Mouse (Mus musculus) liver, embryonic 11.5 days (tissue): ENCODE measurements around the gene Nacad. TPM values are rescaled to one million over a fixed set of nuclear protein-coding genes. Genes with fewer than 3 reads are reported as not detected.

ENCODE experiments used
- ATAC-seq: fragments of 200-750 bp; cut with Nextera tagmentation; replicated peaks from 2 replicates; pipeline ENCODE4 v1.8.0; 2017; ENCODE audit warnings: moderate number of reproducible peaks, mild to moderate bottlenecking, moderate TSS enrichment, moderate library complexity; ENCODE audit not compliant: low FRiP score
- DNase-seq: peaks from one replicate; pipeline ENCODE4 v3.0.0-alpha.2; 2017; ENCODE audit warnings: low spot score
- H3K27ac ChIP-seq: fragments of 300-500 bp; sonication (generic); 2 replicates; pipeline ENCODE4 v1.5.1; 2014; ENCODE audit warnings: mild to moderate bottlenecking, low read depth, low read length, control low read depth
- H3K27me3 ChIP-seq: fragments of 300-500 bp; sonication (generic); replicated peaks from 2 replicates; pipeline ENCODE4 v1.6.1; 2014; ENCODE audit warnings: low read length, mixed read lengths; ENCODE audit not compliant: control insufficient read depth, insufficient read depth
- H3K36me3 ChIP-seq: fragments of 300-500 bp; sonication (generic); 2 replicates; pipeline ENCODE4 v1.6.1; 2014; ENCODE audit warnings: mild to moderate bottlenecking, low read length, moderate library complexity, mixed read lengths; ENCODE audit not compliant: control insufficient read depth, insufficient read depth
- H3K4me1 ChIP-seq: fragments of 300-500 bp; sonication (generic); replicated peaks from 2 replicates; pipeline ENCODE4 v1.6.1; 2014; ENCODE audit warnings: low read length, mixed read lengths; ENCODE audit not compliant: control insufficient read depth, insufficient read depth
- H3K4me2 ChIP-seq: fragments of 300-500 bp; sonication (generic); 2 replicates; pipeline ENCODE4 v1.6.1; 2014; ENCODE audit warnings: mild to moderate bottlenecking, control low read depth, moderate library complexity
- H3K4me3 ChIP-seq: fragments of 300-500 bp; sonication (generic); 2 replicates; pipeline ENCODE4 v1.5.1; 2014; ENCODE audit warnings: low read depth, low read length, control low read depth
- H3K9ac ChIP-seq: fragments of 300-500 bp; sonication (generic); 2 replicates; pipeline ENCODE4 v1.6.1; 2014; ENCODE audit warnings: low read depth, low read length, control low read depth
- H3K9me3 ChIP-seq: fragments of 300-500 bp; sonication (generic); 2 replicates; pipeline ENCODE4 v1.6.1; 2016; ENCODE audit warnings: low read length, inconsistent platforms, mixed read lengths; ENCODE audit not compliant: control insufficient read depth
- WGBS: fragments of 180-500 bp; shearing (Covaris S2); extraction: QIAGEN DNeasy Blood & Tissue Kit; methylation state at CpG from one replicate; pipeline ENCODE4 v1.1.7; 2014; 5-methylcytosine and 5-hydroxymethylcytosine counted together
- polyA plus RNA-seq: library from polyadenylated mRNA; unstranded; fragments of >200 nt; fragmentation: Nextera tagmentation; extraction: Ambion mirVana; gene quantifications from 2 replicates; pipeline ENCODE4 v1.2.1, GENCODE M21; 2014

Nacad gene
- polyA plus RNA-seq, 1 experiment from 2014 or later, result 2.9 TPM

DNA sequence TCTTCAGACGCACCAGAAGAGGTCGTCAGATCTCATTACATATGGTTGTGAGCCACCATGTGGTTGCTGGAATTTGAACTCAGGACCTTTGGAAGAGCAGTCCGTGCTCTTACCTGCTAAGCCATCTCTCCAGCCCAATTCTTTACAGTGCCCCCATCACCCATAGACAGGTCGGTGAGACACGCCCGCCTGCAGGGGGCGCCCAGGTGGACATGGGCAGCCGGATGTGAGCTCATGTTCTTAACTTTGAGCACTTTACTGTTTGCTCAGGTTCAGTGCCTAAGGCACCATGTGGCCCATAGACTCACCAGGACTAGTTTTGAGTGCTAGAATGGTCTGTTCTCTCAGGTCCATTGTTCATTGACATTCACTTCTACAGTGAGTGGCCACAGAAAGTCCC, 30.3 kb upstream of the Nacad start:
- H3K27ac ChIP-seq, result no peak overlapping the region
- no peak overlapping the region for H3K9ac ChIP-seq
- WGBS, result 59% methylated on average over 8 of the region's 8 CpGs
- H3K9me3 ChIP-seq, result no peaks in the 10 kb centered on the region
- no peaks in the 10 kb centered on the region for H3K4me1 ChIP-seq
- H3K27me3 ChIP-seq, result no peaks in the 10 kb centered on the region
- ATAC-seq (no peak), DNase-seq (no peak)
- H3K36me3 ChIP-seq, result no peaks in the 10 kb centered on the region
- H3K4me2 ChIP-seq, result no peak overlapping the region
- no peak overlapping the region for H3K4me3 ChIP-seq

DNA sequence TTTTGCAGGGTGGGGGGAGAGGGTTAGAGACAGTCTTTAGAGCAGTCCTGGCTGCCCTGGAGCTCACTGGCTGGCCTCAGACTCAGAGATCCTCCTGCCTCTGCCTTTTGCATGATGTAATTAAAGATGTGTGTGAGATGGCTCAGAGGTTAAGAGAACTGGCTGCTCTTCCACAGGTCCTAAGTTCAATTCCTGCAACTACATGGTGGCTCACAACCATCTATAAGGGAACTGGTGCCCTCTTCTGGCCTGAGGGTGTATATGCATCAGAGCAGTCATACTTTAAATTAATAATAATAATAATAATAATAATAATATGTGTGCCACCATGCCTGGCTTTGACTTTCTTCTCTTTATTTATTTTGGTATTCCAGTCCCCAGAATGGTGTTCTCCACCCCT, 23.8 kb upstream of the Nacad start:
- no peak overlapping the region for H3K4me3 ChIP-seq
- H3K4me1 ChIP-seq, result peaks cover 14% of the 10 kb centered on the region
- H3K4me2 ChIP-seq, result no peak overlapping the region
- no peak overlapping the region for H3K27ac ChIP-seq
- H3K36me3 ChIP-seq, result peaks cover 1% of the 10 kb centered on the region; the same call in 1 of the 2 replicates
- no peaks in the 10 kb centered on the region for H3K27me3 ChIP-seq
- no peak overlapping the region for H3K9ac ChIP-seq
- ATAC-seq (no peak), DNase-seq (no peak)
- no peaks in the 10 kb centered on the region for H3K9me3 ChIP-seq

DNA sequence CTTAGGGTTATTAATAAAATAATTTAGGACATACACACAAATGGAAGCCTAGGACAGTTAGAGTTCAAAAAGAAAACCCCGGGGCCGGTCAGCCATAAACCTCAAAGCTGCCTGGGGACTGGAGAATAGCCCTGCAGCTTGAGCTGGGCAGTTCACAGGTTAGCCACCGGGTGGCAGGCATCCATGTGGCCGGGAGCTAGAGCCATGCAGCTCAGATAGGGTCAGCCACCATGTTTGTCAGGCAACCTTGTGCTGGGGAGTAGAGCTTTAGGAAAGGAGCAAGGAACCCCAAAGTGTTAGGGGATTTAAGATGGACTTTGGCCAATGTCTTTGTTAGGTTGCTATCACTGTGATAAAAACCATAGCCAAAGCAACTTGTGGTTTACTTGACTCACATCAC, 22.7 kb upstream of the Nacad start:
- H3K27ac ChIP-seq, result peak overlapping the region; percentile 33; the same call in 1 of the 2 replicates
- no peak for DNase-seq
- peak; percentile 54 for ATAC-seq
- no peak overlapping the region for H3K9ac ChIP-seq
- H3K4me2 ChIP-seq, result no peak overlapping the region
- peaks cover 25% of the 10 kb centered on the region for H3K4me1 ChIP-seq
- H3K4me3 ChIP-seq, result no peak overlapping the region
- no peaks in the 10 kb centered on the region for H3K27me3 ChIP-seq
- WGBS, result 20% methylated on average over 4 of the region's 4 CpGs
- peaks cover 9% of the 10 kb centered on the region for H3K36me3 ChIP-seq
- no peaks in the 10 kb centered on the region for H3K9me3 ChIP-seq

DNA sequence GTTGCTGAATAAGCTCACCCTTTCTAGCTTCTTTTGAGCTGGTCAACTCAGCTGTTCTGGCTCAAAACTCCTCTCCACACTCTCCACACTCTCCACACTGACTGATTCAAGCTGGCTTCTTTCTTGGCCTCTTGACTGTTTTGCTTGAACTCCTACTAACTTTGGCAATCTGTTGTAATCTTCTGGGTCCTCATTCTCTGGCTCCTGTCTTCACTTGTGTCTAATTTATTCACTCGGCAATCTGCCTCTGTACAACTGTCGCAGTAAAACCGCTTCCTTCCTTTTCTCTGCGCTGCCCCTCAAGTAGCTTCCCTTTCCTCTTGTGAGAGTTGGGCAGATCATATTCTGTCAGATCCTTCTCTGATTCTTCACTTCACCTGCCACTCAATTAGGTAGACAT, 21.9 kb upstream of the Nacad start:
- H3K9ac ChIP-seq, result no peak overlapping the region
- peaks cover 26% of the 10 kb centered on the region for H3K4me1 ChIP-seq
- no peak overlapping the region for H3K4me2 ChIP-seq
- H3K9me3 ChIP-seq, result no peaks in the 10 kb centered on the region
- no peaks in the 10 kb centered on the region for H3K27me3 ChIP-seq
- 57% methylated on average over 4 of the region's 4 CpGs for WGBS
- peaks cover 18% of the 10 kb centered on the region for H3K36me3 ChIP-seq
- ATAC-seq, result no peak
- no peak for DNase-seq
- no peak overlapping the region for H3K4me3 ChIP-seq
- peak overlapping the region; percentile 59; the same call in 1 of the 2 replicates for H3K27ac ChIP-seq

DNA sequence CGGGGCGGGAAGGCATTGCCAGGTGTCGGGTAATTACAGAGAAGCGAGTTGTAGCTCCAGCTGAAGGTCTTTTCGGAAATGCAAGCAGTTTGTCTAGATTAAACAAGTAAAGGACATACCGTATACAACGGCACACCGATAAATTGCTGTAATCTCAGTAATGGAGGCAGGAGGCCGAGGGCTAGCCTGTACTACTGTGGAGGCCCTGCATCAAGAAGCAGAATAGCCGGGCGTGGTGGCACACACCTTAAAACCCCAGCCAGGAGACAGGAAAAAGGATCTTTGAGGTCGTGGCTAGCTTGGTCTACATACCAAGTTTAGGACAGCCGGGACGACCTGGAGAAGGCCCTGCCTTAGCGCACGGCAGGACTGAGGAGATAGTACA, 20.5 kb upstream of the Nacad start:
- Histone ChIP-seq H3K4me3 (peak overlapping the region; percentile 85), H3K9me3 (no peaks in the 10 kb centered on the region), H3K27ac (peak overlapping the region; percentile 91), H3K9ac (peak overlapping the region; percentile 88), H3K36me3 (peaks cover 27% of the 10 kb centered on the region), H3K4me2 (peak overlapping the region; percentile 94), H3K27me3 (no peaks in the 10 kb centered on the region), H3K4me1 (peaks cover 26% of the 10 kb centered on the region)
- 9% methylated on average over 16 of the region's 16 CpGs for WGBS
- ATAC-seq, result peak; percentile 10; the same call in 1 of the 2 replicates
- no peak for DNase-seq

GRCm38 (mm10) chr11:6625478-6626387, 19.9 kb upstream of the Nacad start, which contains the start of gene Tbrg4:
Gene Tbrg4 (minus strand): TSS chr11:6626067.
- under 1% methylated on average over 66 of the region's 66 CpGs for WGBS
- Histone ChIP-seq H3K9me3 (no peaks in the 10 kb centered on the region), H3K27me3 (no peaks in the 10 kb centered on the region), H3K36me3 (peaks cover 33% of the 10 kb centered on the region), H3K4me2 (peak within 1 kb of the TSS; percentile 94), H3K9ac (peak within 1 kb of the TSS; percentile 88), H3K4me1 (peaks cover 26% of the 10 kb centered on the region), H3K4me3 (peak within 1 kb of the TSS; percentile 85), H3K27ac (peak within 1 kb of the TSS; percentile 91)
- DNase-seq, result peak; percentile 94
- peak; percentile 87 for ATAC-seq

DNA sequence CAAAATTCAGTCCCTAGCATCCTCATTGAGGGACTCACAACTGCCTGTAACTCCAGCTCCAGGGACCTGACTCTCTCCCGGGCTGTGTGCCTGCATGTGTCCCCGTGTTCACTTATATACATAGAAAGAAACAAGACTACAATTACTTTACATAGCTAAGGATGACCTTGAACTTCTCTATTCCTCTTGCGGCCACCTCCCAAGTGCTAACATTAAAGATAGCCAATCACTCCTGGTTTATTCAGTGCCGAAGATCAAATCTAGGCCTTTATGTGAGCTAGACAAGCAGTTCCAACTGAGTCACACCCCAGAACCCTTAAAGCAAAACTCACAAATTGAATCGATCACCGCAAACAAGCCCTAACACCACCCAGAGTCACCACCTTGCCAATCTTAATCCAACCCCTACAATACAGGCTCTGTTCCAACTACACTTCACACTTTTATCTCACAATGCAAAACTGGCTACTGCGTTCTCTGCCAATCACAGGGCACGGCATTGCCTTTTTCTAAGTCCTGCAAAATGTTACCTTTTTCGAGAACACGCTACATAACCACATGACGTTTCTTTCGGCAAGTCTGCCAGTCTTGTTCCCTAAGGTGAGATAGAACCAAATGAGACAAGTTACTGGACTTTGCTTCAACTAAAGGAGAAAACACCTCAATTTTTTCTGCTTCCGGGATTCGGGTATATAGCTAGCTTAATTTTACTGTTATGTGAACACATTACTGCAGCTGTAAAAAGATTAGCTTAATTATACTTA, 18.9 kb upstream of the Nacad start:
- H3K9me3 ChIP-seq, result no peaks in the 10 kb centered on the region
- 45% methylated on average over 14 of the region's 14 CpGs for WGBS
- H3K4me3 ChIP-seq, result peak overlapping the region; percentile 85
- peaks cover 26% of the 10 kb centered on the region for H3K4me1 ChIP-seq
- no peak for ATAC-seq
- H3K27ac ChIP-seq, result peak overlapping the region; percentile 91
- H3K27me3 ChIP-seq, result no peaks in the 10 kb centered on the region
- peak overlapping the region; percentile 88 for H3K9ac ChIP-seq
- H3K36me3 ChIP-seq, result peaks cover 42% of the 10 kb centered on the region
- peak overlapping the region; percentile 92 for H3K4me2 ChIP-seq
- DNase-seq, result no peak

- peaks cover 53% of the 10 kb centered on the region for H3K36me3 ChIP-seq
- peak overlapping the region; percentile 92 for H3K4me2 ChIP-seq
- peaks cover 26% of the 10 kb centered on the region for H3K4me1 ChIP-seq
- peak overlapping the region; percentile 85 for H3K4me3 ChIP-seq
- H3K27ac ChIP-seq, result peak overlapping the region; percentile 48; the same call in 1 of the 2 replicates
- ATAC-seq (no peak), DNase-seq (no peak)
- H3K9me3 ChIP-seq, result no peaks in the 10 kb centered on the region
- H3K9ac ChIP-seq, result peak overlapping the region; percentile 88
- no peaks in the 10 kb centered on the region for H3K27me3 ChIP-seq
- 63% methylated on average over 10 of the region's 10 CpGs for WGBS
Observed at GRCm38 (mm10) chr11:6623704-6624103, 17.9 kb upstream of the Nacad start.
